Mouse (Mus musculus) testis, adult 2 months (tissue): ENCODE data around the gene Kremen1.

Experiments used
- CTCF ChIP-seq: fragments of 200-500 bp; IDR thresholded peaks from 2 replicates; pipeline ENCODE4 v1.5.1; 2012; ENCODE audit warnings: low read depth, mild to moderate bottlenecking, inconsistent platforms, low read length, moderate library complexity; ENCODE audit not compliant: control insufficient read depth, insufficient read depth, insufficient replicate concordance
- POLR2A ChIP-seq: fragments of 200-500 bp; IDR thresholded peaks from 2 replicates; pipeline ENCODE4 v1.6.1; 2012; ENCODE audit warnings: low read depth, mild to moderate bottlenecking, inconsistent platforms, low read length, moderate library complexity; ENCODE audit not compliant: control insufficient read depth

GRCm38 (mm10) chr11:5258036-5258435 is 3.3 kb downstream of the Kremen1 start:
- TF ChIP-seq CTCF (no peak), POLR2A (no peak)
